Mouse (Mus musculus): ENCODE results near the gene Snx7. TPM values are rescaled to one million over a fixed set of nuclear protein-coding genes. Genes with fewer than 3 reads are reported as not detected.

Snx7 gene
- polyA plus RNA-seq (2012; ENCODE audit: insufficient read depth, insufficient read length, missing spikeins): 15.1 and 20.3 TPM in 2 replicates

DNA sequence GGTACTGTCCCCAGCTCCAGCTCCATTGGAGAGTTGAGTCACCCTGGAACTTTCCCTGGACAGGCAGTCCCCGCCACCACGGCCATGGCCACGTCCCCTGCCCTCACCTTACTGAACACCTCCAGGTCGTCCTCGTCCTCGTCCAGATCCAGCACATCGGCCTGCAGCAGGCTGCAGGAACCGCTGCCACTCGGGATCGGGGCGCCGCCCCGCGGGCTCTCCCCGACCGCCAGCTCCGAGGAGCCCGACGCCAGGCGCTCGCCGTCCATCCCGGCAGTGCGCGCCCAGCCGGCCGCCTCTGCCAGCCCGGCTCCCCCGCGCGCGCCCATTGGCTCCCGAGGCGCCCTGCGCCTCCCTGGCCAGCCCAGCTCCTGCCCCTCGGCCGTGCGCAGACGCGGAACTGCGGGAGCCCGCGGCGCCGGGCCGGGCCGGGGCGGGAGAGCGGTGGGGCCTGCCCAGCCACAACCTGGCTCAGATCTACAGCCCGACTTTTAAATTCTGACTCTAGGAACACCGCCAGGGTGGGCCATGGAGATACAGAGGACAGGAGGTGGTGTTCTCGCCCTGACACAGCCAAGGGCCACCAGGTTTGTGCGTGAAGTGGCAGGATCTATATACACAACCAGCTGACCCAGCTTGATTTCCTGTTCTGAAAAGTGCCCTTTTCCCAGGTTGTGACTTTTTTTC, at the start of gene Snx7:
Snx7 (minus strand) TSS at position 300 of the 687 bp plus-strand sequence.
- Histone ChIP-seq H3K4me1 (ENCODE audit: control insufficient read depth, insufficient read depth, insufficient read length, low read length) (no peaks in the 10 kb centered on the region), H3K4me3 (ENCODE audit: insufficient read depth, low read depth, low read length) (peak within 1 kb of the TSS; percentile 91), H3K27ac (replicated peaks; ENCODE audit: low read depth, low read length) (peak within 1 kb of the TSS; percentile 86)

- H3K27ac ChIP-seq (replicated peaks; ENCODE audit: low read depth, low read length): no peak overlapping the region
- H3K4me3 ChIP-seq (ENCODE audit: insufficient read depth, low read depth, low read length): no peak overlapping the region
- no peaks in the 10 kb centered on the region for H3K4me1 ChIP-seq (ENCODE audit: control insufficient read depth, insufficient read depth, insufficient read length, low read length)
These were observed 46.7 kb upstream of the Snx7 start for GRCm38 (mm10) chr3:117915420-117915819.

DNA sequence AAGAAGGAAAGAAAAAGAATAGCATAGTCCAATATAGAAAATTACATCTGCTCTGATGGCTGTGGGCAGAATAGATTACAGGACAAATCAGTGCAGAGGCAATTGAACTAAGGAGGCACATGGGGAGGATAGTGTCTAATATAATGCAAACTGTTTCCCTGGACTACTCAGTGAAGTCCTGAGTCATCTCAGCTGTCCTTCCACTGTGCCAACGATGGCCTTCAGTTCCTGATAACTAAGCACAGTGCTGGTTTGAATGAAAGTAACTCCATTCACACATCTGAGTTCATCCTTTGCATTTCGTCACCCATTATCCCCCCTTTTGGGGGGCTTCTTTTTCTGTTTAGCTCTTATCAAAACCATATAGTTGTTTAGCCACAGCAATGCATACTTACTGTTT, 25.0 kb upstream of the Snx7 start:
- no peak overlapping the region for H3K4me3 ChIP-seq (ENCODE audit: insufficient read depth, low read depth, low read length)
- H3K27ac ChIP-seq (replicated peaks; ENCODE audit: low read depth, low read length): no peak overlapping the region
- no peaks in the 10 kb centered on the region for H3K4me1 ChIP-seq (ENCODE audit: control insufficient read depth, insufficient read depth, insufficient read length, low read length)

GRCm38 (mm10) chr3:117875450-117875849, 6.7 kb upstream of the Snx7 start:
- no peak overlapping the region for H3K27ac ChIP-seq (replicated peaks; ENCODE audit: low read depth, low read length)
- H3K4me3 ChIP-seq (ENCODE audit: insufficient read depth, low read depth, low read length): no peak overlapping the region
- H3K4me1 ChIP-seq (ENCODE audit: control insufficient read depth, insufficient read depth, insufficient read length, low read length): no peaks in the 10 kb centered on the region

DNA sequence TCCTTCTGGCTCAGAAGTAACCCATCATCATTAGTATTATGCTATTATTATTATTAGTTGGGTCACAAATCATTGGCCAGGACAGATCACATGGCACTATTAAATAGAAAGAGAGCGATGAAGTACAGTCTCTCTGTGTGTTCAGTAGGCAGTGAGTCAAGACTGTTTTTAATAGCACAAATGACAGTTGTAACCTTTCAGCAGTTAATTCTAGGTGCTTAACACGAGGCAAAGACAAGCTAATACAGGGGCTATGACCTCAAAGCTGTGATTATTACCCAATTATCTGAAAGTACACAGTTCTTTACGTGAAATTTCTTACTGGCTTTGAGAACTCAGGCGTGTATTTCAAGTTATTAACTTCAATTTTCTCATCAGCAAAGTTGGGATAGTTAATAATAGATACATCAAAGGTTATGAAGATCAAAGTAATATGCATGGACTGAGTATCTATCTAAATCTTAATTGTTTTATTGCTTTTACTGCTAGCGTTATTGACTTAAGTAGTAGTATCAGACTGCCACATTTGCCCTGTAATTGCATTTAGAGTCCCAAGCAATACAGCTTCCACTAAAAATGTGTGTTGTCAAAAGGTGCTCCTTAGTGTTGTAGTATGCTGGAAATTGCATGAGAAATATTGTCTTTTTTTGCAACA, 4.6 kb upstream of the Snx7 start:
- Histone ChIP-seq H3K27ac (replicated peaks; ENCODE audit: low read depth, low read length) (no peak overlapping the region), H3K4me3 (ENCODE audit: insufficient read depth, low read depth, low read length) (no peak overlapping the region), H3K4me1 (ENCODE audit: control insufficient read depth, insufficient read depth, insufficient read length, low read length) (no peaks in the 10 kb centered on the region)

DNA sequence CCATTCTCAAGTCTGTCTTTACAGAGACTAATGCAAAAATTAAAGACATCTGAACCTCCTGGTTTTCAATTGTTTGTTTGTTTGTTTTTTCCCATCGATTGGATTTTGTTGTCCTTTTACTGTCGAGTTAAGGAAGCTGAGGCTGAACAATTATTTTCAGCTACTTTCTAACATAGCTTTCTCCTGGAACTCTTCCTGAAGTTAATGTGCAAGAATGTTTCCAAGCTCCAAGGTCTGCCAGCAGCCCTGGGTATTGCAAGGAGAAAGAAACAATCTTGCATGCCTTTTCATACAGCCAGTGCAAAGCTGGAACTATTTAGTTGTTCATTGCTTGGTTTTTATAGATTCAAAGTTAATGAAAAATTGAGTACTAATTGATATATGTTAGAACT, 584 bp upstream of the Snx7 start:
- Histone ChIP-seq H3K27ac (replicated peaks; ENCODE audit: low read depth, low read length) (peak overlapping the region; percentile 86; the same call in 1 of the 2 replicates), H3K4me3 (ENCODE audit: insufficient read depth, low read depth, low read length) (peak overlapping the region; percentile 91), H3K4me1 (ENCODE audit: control insufficient read depth, insufficient read depth, insufficient read length, low read length) (no peaks in the 10 kb centered on the region)

GRCm38 (mm10) chr3:117868091-117868490, 645 bp downstream of the Snx7 start:
- Histone ChIP-seq H3K27ac (replicated peaks; ENCODE audit: low read depth, low read length) (no peak overlapping the region), H3K4me3 (ENCODE audit: insufficient read depth, low read depth, low read length) (peak overlapping the region; percentile 91), H3K4me1 (ENCODE audit: control insufficient read depth, insufficient read depth, insufficient read length, low read length) (no peaks in the 10 kb centered on the region)

GRCm38 (mm10) chr3:117866696-117867407, 1.9 kb downstream of the Snx7 start:
- Histone ChIP-seq H3K4me3 (ENCODE audit: insufficient read depth, low read depth, low read length) (peak overlapping the region; percentile 35), H3K4me1 (ENCODE audit: control insufficient read depth, insufficient read depth, insufficient read length, low read length) (peaks cover 2% of the 10 kb centered on the region; the same call in 1 of the 2 replicates), H3K27ac (replicated peaks; ENCODE audit: low read depth, low read length) (no peak overlapping the region)

- Histone ChIP-seq H3K4me1 (ENCODE audit: control insufficient read depth, insufficient read depth, insufficient read length, low read length) (peaks cover 2% of the 10 kb centered on the region; the same call in 1 of the 2 replicates), H3K4me3 (ENCODE audit: insufficient read depth, low read depth, low read length) (no peak overlapping the region), H3K27ac (replicated peaks; ENCODE audit: low read depth, low read length) (no peak overlapping the region)
These were observed 3.1 kb downstream of the Snx7 start for GRCm38 (mm10) chr3:117865621-117866020.

- Histone ChIP-seq H3K27ac (replicated peaks; ENCODE audit: low read depth, low read length) (no peak overlapping the region), H3K4me3 (ENCODE audit: insufficient read depth, low read depth, low read length) (no peak overlapping the region), H3K4me1 (ENCODE audit: control insufficient read depth, insufficient read depth, insufficient read length, low read length) (peaks cover 2% of the 10 kb centered on the region; the same call in 1 of the 2 replicates)
These were observed 5.8 kb downstream of the Snx7 start for GRCm38 (mm10) chr3:117862951-117863350.

DNA sequence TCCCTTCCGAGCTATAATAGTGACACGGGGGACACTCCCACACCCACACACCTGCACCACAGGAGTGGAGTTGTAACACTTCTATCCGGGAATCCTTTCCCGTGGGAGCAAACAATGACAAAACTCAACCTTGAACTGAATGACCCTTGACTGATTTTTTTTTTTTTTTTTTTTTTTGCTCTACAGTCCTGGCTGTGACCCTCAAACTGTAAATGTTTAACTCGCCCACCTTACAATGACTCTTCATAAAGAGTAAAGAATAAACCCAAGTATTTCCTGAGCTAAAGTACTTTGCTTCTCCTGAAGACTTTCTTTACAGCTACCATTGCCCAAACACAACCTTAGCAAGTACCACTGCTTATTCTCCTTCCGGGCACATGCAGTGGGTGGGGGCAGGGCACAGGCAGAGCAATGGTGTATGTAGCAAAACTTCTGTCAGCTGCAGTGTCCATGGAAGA, 6.7 kb downstream of the Snx7 start:
- no peak overlapping the region for H3K27ac ChIP-seq (replicated peaks; ENCODE audit: low read depth, low read length)
- H3K4me1 ChIP-seq (ENCODE audit: control insufficient read depth, insufficient read depth, insufficient read length, low read length): peaks cover 2% of the 10 kb centered on the region; the same call in 1 of the 2 replicates
- no peak overlapping the region for H3K4me3 ChIP-seq (ENCODE audit: insufficient read depth, low read depth, low read length)

GRCm38 (mm10) chr3:117858996-117859395, 9.7 kb downstream of the Snx7 start:
- Histone ChIP-seq H3K4me3 (ENCODE audit: insufficient read depth, low read depth, low read length) (no peak overlapping the region), H3K4me1 (ENCODE audit: control insufficient read depth, insufficient read depth, insufficient read length, low read length) (peaks cover 2% of the 10 kb centered on the region; the same call in 1 of the 2 replicates), H3K27ac (replicated peaks; ENCODE audit: low read depth, low read length) (no peak overlapping the region)

DNA sequence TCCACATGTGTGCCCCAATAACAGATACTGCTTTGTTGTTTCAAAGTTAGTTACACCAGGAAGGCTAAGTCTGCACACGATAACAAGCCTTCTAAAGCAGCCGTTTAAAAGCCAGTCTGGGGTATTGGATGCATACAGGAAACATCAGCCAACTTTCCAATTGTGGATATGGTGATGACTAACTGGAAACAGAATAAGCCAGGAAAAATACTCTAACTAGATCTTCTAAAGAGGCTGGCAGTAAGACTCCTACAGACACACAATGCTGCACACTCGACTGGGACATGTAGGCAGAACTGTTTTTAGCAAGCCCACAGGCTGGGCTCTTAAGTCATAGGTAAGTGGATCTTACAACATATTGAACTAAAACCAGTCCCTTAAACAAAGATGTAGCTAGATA, 15.0 kb downstream of the Snx7 start:
- Histone ChIP-seq H3K4me3 (ENCODE audit: insufficient read depth, low read depth, low read length) (no peak overlapping the region), H3K4me1 (ENCODE audit: control insufficient read depth, insufficient read depth, insufficient read length, low read length) (no peaks in the 10 kb centered on the region), H3K27ac (replicated peaks; ENCODE audit: low read depth, low read length) (no peak overlapping the region)

GRCm38 (mm10) chr3:117852054-117852361, 16.7 kb downstream of the Snx7 start:
- no peak overlapping the region for H3K4me3 ChIP-seq (ENCODE audit: insufficient read depth, low read depth, low read length)
- H3K27ac ChIP-seq (replicated peaks; ENCODE audit: low read depth, low read length): no peak overlapping the region
- H3K4me1 ChIP-seq (ENCODE audit: control insufficient read depth, insufficient read depth, insufficient read length, low read length): no peaks in the 10 kb centered on the region

DNA sequence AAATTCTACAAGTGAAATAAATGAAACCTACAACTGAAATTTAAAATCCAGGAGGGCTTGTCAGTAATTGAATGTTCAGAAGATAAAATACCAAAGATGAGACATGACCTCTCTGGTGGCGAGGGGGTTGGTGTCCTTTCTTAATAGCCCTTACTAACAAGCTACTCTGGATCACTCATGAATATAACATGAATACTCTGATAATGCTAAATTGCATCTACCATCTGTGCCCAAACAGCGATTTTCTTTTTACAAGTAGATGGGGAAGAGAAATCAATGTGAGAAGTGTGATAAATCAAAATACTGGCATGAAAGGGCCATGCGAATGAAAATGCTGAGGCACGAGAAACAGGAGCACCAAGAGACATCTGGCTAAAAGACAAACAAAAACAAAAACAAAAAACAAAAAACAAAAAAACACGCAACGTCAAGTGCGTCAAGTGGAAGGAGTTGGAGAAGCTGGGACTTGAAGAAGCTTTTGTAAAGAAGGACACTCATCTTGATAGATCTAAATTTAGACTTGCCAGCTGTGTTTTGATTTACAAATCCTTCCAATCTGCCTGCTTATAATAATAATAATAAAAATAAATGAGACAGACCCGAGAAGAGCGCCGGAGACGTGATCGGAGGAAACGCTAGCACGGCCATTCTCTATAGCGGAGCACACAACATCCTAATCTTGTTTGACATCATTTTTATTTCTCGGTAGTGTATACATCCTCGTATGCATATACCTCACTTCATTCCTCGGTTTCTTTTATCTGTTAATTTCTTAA, 17.3 kb downstream of the Snx7 start:
- Histone ChIP-seq H3K27ac (replicated peaks; ENCODE audit: low read depth, low read length) (no peak overlapping the region), H3K4me1 (ENCODE audit: control insufficient read depth, insufficient read depth, insufficient read length, low read length) (no peaks in the 10 kb centered on the region), H3K4me3 (ENCODE audit: insufficient read depth, low read depth, low read length) (no peak overlapping the region)

Data from brown adipose tissue, adult 24 weeks (tissue).